Mouse (Mus musculus): ENCODE results near the gene Ppm1h. TPM values are rescaled to one million over a fixed set of nuclear protein-coding genes. Genes with fewer than 3 reads are reported as not detected.

Gene Ppm1h
- polyA plus RNA-seq, 1 experiment from 2014 or later, result 26.0 TPM

DNA sequence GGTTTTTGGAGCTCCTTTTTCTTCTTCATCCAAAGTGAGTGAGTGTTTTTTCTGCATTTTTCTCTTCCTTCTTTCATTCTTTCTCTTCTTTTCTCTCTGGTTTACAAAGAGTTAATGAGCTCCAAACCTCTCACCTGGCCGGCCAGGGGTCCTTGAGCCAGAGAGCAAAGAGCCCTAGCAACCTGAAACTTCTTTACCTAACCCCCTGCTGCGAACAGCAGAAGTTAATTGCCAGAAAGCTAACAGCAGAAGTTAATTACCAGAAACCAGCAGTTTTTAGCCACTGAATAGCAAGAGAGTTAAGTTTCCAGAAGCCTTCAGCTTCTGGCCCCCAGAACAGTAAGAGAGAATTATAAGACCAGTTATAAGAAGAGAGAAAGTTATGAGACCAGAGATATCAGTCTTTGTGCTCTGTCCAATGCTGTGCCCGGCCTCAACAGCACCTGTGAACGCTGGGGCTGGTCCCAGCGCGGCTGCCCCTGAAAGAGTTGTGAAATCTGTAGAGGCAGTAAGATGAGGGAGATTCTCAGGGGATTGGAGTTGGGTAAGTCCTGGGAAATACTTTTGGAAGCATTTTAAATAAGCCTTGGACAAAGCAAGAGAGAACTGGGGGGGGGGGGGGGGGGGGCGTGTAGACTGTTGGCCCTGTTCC, 78.4 kb downstream of the Ppm1h start:
- in situ Hi-C loops (cut with MboI; ENCODE audit: low pct_unique_long_range_greater_than_20kb), result no loop called here
- no peak for DNase-seq (ENCODE audit: low read depth, low spot score)
- ATAC-seq, result no peak
- H3K27me3 ChIP-seq, result no peaks in the 10 kb centered on the region
- ChIA-PET CTCF (interaction anchor here (0.8 to 1.7 kb wide), 3 partner anchors 15 to 143 kb away, joined by 3 read pairs; no protein-coding TSS in a partner anchor), POLR2A (no interaction called here)
- TF ChIP-seq CTCF (IDR thresholded peaks at IDR 0.05), result no peak

DNA sequence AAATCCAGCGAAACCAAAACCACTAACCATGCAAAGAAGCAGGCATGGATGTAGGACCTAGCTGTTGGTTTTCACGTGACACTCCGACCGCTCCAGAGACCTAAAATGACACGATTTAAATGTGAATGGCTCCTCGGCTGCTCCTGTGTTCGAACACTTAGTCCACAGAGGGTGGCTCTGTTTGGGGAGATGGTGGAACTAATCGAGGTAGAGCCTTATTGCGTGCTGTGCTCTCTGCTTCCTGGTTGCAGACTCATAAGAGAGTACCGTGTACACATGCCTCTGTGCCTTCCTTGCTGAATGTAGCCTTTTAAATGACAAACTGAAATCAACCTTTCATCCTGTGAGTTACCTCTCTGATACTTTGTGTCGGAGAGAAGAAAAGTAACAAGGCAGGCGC, 79.2 kb downstream of the Ppm1h start:
- ChIA-PET POLR2A (no interaction called here), CTCF (no interaction called here)
- H3K27me3 ChIP-seq, result no peaks in the 10 kb centered on the region
- no peak for TF ChIP-seq CTCF (IDR thresholded peaks at IDR 0.05)
- in situ Hi-C loops (cut with MboI; ENCODE audit: low pct_unique_long_range_greater_than_20kb), result no loop called here
- no peak for ATAC-seq
- DNase-seq (ENCODE audit: low read depth, low spot score), result no peak

DNA sequence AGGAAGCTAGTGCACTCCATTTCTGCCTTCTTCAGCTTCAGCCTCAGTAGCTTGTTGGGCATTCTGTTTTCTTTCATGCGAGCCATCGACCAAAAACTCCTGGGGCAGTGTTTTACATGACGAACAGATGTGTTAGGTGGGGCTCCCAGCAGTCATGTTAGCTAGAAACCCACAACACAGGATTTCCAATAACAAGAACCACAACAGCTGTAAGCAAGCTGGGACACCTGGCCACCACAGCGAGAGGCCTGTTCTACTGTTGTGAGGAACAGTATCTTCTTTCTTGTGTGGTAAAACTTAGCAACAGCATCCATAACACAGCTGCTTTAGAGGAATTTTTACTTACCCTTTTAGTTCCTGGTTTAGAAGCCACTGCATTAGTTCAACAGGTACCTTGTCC, 79.8 kb downstream of the Ppm1h start:
- POLR2A ChIA-PET, result no interaction called here

DNA sequence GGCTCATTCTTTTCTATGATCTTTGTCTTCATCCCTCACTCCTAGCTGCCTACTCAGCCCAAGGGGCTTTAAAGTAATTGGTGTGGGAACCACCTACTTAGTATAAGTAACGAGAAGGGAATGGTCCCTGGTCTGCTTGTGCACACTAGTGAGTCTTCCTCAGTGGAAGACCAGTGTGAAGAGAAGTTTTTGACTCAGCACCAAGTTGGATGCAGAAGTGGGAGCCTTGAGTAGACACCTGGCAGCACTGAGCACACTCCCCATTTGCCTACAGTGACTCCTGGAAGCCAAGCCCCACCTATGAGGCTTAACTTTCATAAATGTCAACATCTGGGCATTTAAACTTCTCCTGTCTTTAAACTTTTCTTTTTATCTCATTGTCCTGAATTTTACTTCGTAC, 81.2 kb downstream of the Ppm1h start:
- TF ChIP-seq CTCF (IDR thresholded peaks at IDR 0.05), result no peak
- DNase-seq (ENCODE audit: low read depth, low spot score) (no peak), ATAC-seq (no peak)
- ChIA-PET POLR2A (no interaction called here), CTCF (no interaction called here)
- H3K27me3 ChIP-seq, result no peaks in the 10 kb centered on the region
- in situ Hi-C loops (cut with MboI; ENCODE audit: low pct_unique_long_range_greater_than_20kb), result no loop called here

More for the DNA sequence above, 79.8 kb downstream of the Ppm1h start:
- no peak for TF ChIP-seq CTCF (IDR thresholded peaks at IDR 0.05)
- CTCF ChIA-PET, result interaction anchor here (0.8 kb wide), 1 partner anchor 8 kb away, joined by 3 read pairs; no protein-coding TSS in a partner anchor
- in situ Hi-C loops (cut with MboI; ENCODE audit: low pct_unique_long_range_greater_than_20kb), result no loop called here
- no peak for ATAC-seq
- H3K27me3 ChIP-seq, result no peaks in the 10 kb centered on the region
- no peak for DNase-seq (ENCODE audit: low read depth, low spot score)

DNA sequence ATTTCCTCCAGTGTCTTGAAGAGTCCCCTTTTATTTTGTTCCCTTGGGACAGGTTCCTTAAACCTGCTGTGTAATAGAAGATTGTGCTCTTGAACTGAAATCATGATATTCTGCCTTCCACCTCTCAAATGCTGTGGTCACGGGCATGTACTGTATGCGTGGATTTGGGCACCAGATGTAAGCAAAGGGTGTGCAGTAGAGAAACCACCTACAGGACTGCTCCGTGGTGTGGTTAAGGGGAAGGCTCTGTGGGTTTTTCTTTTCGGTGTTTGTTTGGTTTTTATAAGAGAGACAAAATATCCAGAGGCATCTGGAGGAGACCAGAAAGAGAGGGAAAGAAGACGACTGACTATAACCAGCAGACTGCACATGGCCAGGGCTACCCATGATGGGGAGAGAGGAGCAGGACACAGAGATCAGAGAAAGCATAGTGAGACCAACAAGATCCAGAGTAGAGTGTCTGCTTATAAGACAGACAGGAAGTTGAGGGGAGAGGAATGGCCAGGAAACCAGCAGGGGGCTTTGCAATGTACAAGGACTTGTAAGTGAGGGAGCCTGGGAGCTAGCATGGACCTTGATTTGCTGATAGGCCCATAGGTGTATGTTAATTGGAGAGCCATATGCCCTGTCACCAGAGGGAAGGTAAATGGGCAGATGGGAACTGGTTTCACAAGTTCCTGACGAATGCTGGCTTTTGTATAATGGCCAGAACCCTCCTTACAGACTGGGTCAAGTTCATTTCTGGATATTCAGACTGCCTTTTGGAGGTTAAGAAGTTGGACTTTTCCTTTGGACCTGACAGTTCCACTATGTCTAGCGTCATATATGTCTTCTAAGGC, 82.1 kb downstream of the Ppm1h start:
- no peak for DNase-seq (ENCODE audit: low read depth, low spot score)
- ChIA-PET CTCF (no interaction called here), POLR2A (no interaction called here)
- TF ChIP-seq CTCF (IDR thresholded peaks at IDR 0.05), result no peak
- H3K27me3 ChIP-seq, result no peaks in the 10 kb centered on the region
- in situ Hi-C loops (cut with MboI; ENCODE audit: low pct_unique_long_range_greater_than_20kb), result no loop called here
- no peak for ATAC-seq

DNA sequence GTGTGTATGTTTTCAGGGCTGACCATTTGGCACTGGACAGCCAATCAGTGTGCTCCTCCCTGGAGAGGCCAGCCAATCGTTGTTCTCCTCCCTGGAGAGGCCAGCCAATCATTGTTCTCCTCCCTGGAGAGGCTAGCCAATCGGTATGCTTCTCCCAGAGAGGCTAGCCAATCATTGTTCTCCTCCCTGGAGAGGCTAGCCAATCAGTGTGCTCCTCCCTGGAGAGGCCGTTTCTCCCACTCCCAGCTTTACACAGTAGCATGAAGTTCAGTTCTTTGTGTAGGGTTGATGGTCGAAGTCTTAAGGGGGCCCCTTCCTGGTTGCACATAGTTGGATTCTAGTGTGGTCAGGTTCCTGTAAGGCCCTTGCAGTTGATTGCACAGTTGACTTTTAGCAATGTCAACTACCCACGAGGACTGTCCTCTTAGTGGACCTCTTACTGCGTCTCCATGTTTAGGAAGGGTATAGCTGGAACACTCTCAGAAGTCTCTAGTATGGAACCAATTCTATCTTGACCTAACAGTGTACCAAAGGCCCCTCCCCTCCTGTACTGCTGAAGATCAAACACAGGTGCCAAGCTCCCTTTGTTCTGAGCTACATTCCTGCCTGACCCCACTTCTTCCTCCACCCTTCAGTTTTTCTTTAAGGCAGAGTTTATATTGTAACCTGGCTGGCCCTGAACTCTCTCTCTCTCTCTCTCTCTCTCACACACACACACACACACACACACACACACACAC, 84.4 kb downstream of the Ppm1h start:
- in situ Hi-C loops (cut with MboI; ENCODE audit: low pct_unique_long_range_greater_than_20kb), result no loop called here
- ChIA-PET POLR2A (interaction anchor here (0.5 to 1.6 kb wide), 3 partner anchors 12 to 44 kb away, joined by 3 to 4 read pairs (median 4); no protein-coding TSS in a partner anchor), CTCF (interaction anchor here (0.9 to 1.4 kb wide), 2 partner anchors 10 to 13 kb away, joined by 3 read pairs; no protein-coding TSS in a partner anchor)
- no peak for ATAC-seq
- no peak for DNase-seq (ENCODE audit: low read depth, low spot score)
- H3K27me3 ChIP-seq, result no peaks in the 10 kb centered on the region
- TF ChIP-seq CTCF (IDR thresholded peaks at IDR 0.05), result no peak

DNA sequence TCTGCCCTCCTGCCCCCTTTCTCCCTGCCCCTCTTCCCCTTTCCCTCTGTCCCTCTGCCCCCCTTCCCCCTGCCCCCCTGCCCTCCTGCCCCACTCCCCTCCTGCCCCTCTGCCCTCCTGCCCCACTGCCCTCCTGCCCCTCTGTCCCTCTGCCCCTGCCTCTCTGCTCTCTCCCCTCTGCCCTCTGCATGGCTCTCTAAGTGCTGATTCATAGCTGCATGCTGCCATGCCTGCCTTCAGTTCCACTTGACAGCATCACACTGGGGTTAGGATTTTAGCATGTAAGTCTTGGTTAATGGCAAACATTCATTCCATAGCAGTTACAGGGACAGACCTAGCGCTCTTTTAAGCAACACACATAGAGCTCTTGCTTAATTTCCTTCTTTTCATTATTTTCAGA, 85.0 kb downstream of the Ppm1h start:
- POLR2A ChIA-PET, result interaction anchor here (0.6 to 1.6 kb wide), 2 partner anchors 44 to 278 kb away, joined by 3 to 4 read pairs; no protein-coding TSS in a partner anchor
- DNase-seq (ENCODE audit: low read depth, low spot score) (peak; percentile 55), ATAC-seq (peak; percentile 93)
- in situ Hi-C loops (cut with MboI; ENCODE audit: low pct_unique_long_range_greater_than_20kb), result no loop called here
- no peak for TF ChIP-seq CTCF (IDR thresholded peaks at IDR 0.05)
- no peaks in the 10 kb centered on the region for H3K27me3 ChIP-seq
- CTCF ChIA-PET, result interaction anchor here (0.9 to 1.4 kb wide), 2 partner anchors 9 to 13 kb away, joined by 3 read pairs; no protein-coding TSS in a partner anchor

DNA sequence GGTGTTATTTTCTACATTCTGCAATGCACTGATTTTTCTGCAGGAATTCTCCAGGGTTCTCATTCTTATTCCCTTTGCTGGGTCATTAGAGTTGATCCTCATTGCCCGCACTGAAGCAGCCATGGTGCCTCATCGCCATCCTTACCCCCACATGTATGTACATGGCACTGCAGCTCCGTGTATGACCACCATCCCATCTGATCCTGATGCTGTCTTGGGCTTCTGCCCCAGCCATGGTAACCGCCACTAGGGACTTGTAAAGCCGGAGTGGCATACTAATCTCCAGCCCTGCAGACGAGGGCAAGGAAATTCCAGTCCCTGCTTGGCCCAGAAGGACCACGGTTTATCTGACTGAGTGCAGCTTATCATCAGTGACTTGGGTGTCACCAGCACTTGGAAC, 86.1 kb downstream of the Ppm1h start:
- ATAC-seq, result no peak
- in situ Hi-C loops (cut with MboI; ENCODE audit: low pct_unique_long_range_greater_than_20kb), result no loop called here
- POLR2A ChIA-PET, result interaction anchor here (1.6 kb wide), 1 partner anchor 43 kb away, joined by 4 read pairs; no protein-coding TSS in a partner anchor
- no peaks in the 10 kb centered on the region for H3K27me3 ChIP-seq
- DNase-seq (ENCODE audit: low read depth, low spot score), result no peak
- CTCF ChIA-PET, result interaction anchor here (1.4 kb wide), 1 partner anchor 8 kb away, joined by 3 read pairs; no protein-coding TSS in a partner anchor
- no peak for TF ChIP-seq CTCF (IDR thresholded peaks at IDR 0.05)

DNA sequence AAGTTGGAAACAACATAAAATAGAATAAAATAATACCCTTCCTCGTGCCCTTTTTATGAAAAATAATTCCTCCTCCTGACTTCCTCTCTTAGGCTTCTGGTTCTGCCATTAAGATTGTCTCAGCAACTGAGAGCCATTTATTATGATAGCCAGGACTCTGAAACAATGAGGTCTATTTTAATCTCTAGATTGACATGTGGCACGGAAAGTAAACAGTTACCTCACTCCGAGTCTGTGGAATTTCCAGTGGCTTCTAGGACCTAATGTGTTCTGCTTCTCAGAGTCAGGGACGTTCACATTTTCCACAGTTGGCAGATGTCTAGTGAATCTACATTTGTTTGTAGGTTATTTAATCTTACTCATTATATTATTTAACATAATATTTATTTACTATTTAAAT, 87.0 kb downstream of the Ppm1h start:
- ATAC-seq (no peak), DNase-seq (ENCODE audit: low read depth, low spot score) (no peak)
- ChIA-PET POLR2A (no interaction called here), CTCF (interaction anchor here (0.8 kb wide), 1 partner anchor 12 kb away, joined by 3 read pairs; no protein-coding TSS in a partner anchor)
- TF ChIP-seq CTCF (IDR thresholded peaks at IDR 0.05), result no peak
- in situ Hi-C loops (cut with MboI; ENCODE audit: low pct_unique_long_range_greater_than_20kb), result no loop called here
- no peaks in the 10 kb centered on the region for H3K27me3 ChIP-seq

DNA sequence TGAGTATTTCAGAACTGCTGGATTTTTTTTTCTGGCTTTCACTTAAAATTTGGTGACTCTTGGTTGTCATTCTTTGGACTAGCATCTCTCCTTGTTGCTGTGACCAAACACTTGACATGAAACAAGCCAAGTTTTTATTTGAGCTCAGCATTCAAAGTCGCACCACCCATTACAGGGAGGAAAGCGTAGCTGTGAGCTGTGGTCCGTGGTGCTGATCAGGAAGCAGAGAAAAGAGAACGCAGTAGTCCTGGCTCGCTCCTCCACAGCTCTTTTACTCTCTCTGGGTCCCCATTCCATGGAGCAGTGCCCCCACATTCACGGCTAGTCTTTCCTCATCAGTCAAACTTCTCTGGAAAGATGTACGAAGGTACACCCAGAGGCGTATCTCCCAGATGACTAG, 87.4 kb downstream of the Ppm1h start:
- in situ Hi-C loops (cut with MboI; ENCODE audit: low pct_unique_long_range_greater_than_20kb), result no loop called here
- H3K27me3 ChIP-seq, result no peaks in the 10 kb centered on the region
- DNase-seq (ENCODE audit: low read depth, low spot score) (no peak), ATAC-seq (no peak)
- no peak for TF ChIP-seq CTCF (IDR thresholded peaks at IDR 0.05)
- ChIA-PET CTCF (interaction anchor here (0.8 to 1.1 kb wide), 2 partner anchors 11 to 34 kb away, joined by 3 read pairs; no protein-coding TSS in a partner anchor), POLR2A (interaction anchor here (0.7 kb wide), 1 partner anchor 172 kb away, joined by 3 read pairs; no protein-coding TSS in a partner anchor)
